Mouse (Mus musculus): ENCODE results near the gene St6gal1. TPM values are rescaled to one million over a fixed set of nuclear protein-coding genes. Genes with fewer than 3 reads are reported as not detected.

St6gal1 gene
- polyA plus RNA-seq, 1 experiment = 11.5 TPM

GRCm38 (mm10) chr16:23266293-23266692 is 41.8 kb downstream of the St6gal1 start:
- no peak overlapping the region for H3K27ac ChIP-seq (ENCODE audit: insufficient read depth, low read length)
- 31% methylated on average over 11 of the region's 11 CpGs for WGBS
- DNase-seq = no peak
- H3K4me1 ChIP-seq (ENCODE audit: control insufficient read depth, insufficient read depth, low read length) = no peaks in the 10 kb centered on the region
- H3K4me3 ChIP-seq (replicated peaks; ENCODE audit: insufficient read depth, low read depth, low read length) = no peak overlapping the region
- no peaks in the 10 kb centered on the region for H3K27me3 ChIP-seq (ENCODE audit: control insufficient read depth, insufficient read depth, low read length)
- no peak for TF ChIP-seq POLR2A (IDR thresholded peaks at IDR 0.05; ENCODE audit: borderline replicate concordance, insufficient read depth, low read length)

GRCm38 (mm10) chr16:23266896-23267295 is 42.4 kb downstream of the St6gal1 start:
- TF ChIP-seq CTCF (IDR thresholded peaks at IDR 0.05; ENCODE audit: borderline replicate concordance, insufficient read depth, low read depth, low read length) (no peak), POLR2A (IDR thresholded peaks at IDR 0.05; ENCODE audit: borderline replicate concordance, insufficient read depth, low read length) (no peak)
- no peak for DNase-seq
- Histone ChIP-seq H3K27me3 (ENCODE audit: control insufficient read depth, insufficient read depth, low read length) (no peaks in the 10 kb centered on the region), H3K4me1 (ENCODE audit: control insufficient read depth, insufficient read depth, low read length) (no peaks in the 10 kb centered on the region), H3K27ac (ENCODE audit: insufficient read depth, low read length) (no peak overlapping the region), H3K4me3 (replicated peaks; ENCODE audit: insufficient read depth, low read depth, low read length) (no peak overlapping the region)
- WGBS = 41% methylated on average over 4 of the region's 4 CpGs

- no peak for DNase-seq
- no peak overlapping the region for H3K27ac ChIP-seq (ENCODE audit: insufficient read depth, low read length)
- H3K4me1 ChIP-seq (ENCODE audit: control insufficient read depth, insufficient read depth, low read length) = peaks cover 4% of the 10 kb centered on the region; the same call in 1 of the 2 replicates
- no peak overlapping the region for H3K4me3 ChIP-seq (replicated peaks; ENCODE audit: insufficient read depth, low read depth, low read length)
- WGBS = 89% methylated on average over 7 of the region's 7 CpGs
- no peak for TF ChIP-seq CTCF (IDR thresholded peaks at IDR 0.05; ENCODE audit: borderline replicate concordance, insufficient read depth, low read depth, low read length)
- no peak for TF ChIP-seq POLR2A (IDR thresholded peaks at IDR 0.05; ENCODE audit: borderline replicate concordance, insufficient read depth, low read length)
- H3K27me3 ChIP-seq (ENCODE audit: control insufficient read depth, insufficient read depth, low read length) = no peaks in the 10 kb centered on the region
Measured at GRCm38 (mm10) chr16:23268231-23268630, 43.7 kb downstream of the St6gal1 start.

- Histone ChIP-seq H3K4me1 (ENCODE audit: control insufficient read depth, insufficient read depth, low read length) (peaks cover 4% of the 10 kb centered on the region; the same call in 1 of the 2 replicates), H3K4me3 (replicated peaks; ENCODE audit: insufficient read depth, low read depth, low read length) (no peak overlapping the region), H3K27ac (ENCODE audit: insufficient read depth, low read length) (no peak overlapping the region), H3K27me3 (ENCODE audit: control insufficient read depth, insufficient read depth, low read length) (no peaks in the 10 kb centered on the region)
- WGBS = 90% methylated on average over 17 of the region's 17 CpGs
- no peak for TF ChIP-seq POLR2A (IDR thresholded peaks at IDR 0.05; ENCODE audit: borderline replicate concordance, insufficient read depth, low read length)
- TF ChIP-seq CTCF (IDR thresholded peaks at IDR 0.05; ENCODE audit: borderline replicate concordance, insufficient read depth, low read depth, low read length) = no peak
- DNase-seq = no peak
Measured at GRCm38 (mm10) chr16:23269056-23269983, 44.8 kb downstream of the St6gal1 start.

- no peak for DNase-seq
- WGBS = 58% methylated on average over 10 of the region's 10 CpGs
- H3K4me1 ChIP-seq (ENCODE audit: control insufficient read depth, insufficient read depth, low read length) = peaks cover 4% of the 10 kb centered on the region; the same call in 1 of the 2 replicates
- H3K27me3 ChIP-seq (ENCODE audit: control insufficient read depth, insufficient read depth, low read length) = no peaks in the 10 kb centered on the region
- no peak overlapping the region for H3K4me3 ChIP-seq (replicated peaks; ENCODE audit: insufficient read depth, low read depth, low read length)
- no peak overlapping the region for H3K27ac ChIP-seq (ENCODE audit: insufficient read depth, low read length)
- TF ChIP-seq POLR2A (IDR thresholded peaks at IDR 0.05; ENCODE audit: borderline replicate concordance, insufficient read depth, low read length) (no peak), CTCF (IDR thresholded peaks at IDR 0.05; ENCODE audit: borderline replicate concordance, insufficient read depth, low read depth, low read length) (no peak)
Measured at GRCm38 (mm10) chr16:23269984-23270912, 45.7 kb downstream of the St6gal1 start.

GRCm38 (mm10) chr16:23270913-23271253 is 46.3 kb downstream of the St6gal1 start:
- no peak for DNase-seq
- Histone ChIP-seq H3K27me3 (ENCODE audit: control insufficient read depth, insufficient read depth, low read length) (no peaks in the 10 kb centered on the region), H3K4me1 (ENCODE audit: control insufficient read depth, insufficient read depth, low read length) (peaks cover 4% of the 10 kb centered on the region; the same call in 1 of the 2 replicates), H3K4me3 (replicated peaks; ENCODE audit: insufficient read depth, low read depth, low read length) (no peak overlapping the region), H3K27ac (ENCODE audit: insufficient read depth, low read length) (peak overlapping the region; percentile 42; the same call in 1 of the 2 replicates)
- WGBS = 36% methylated on average over 3 of the region's 3 CpGs
- TF ChIP-seq CTCF (IDR thresholded peaks at IDR 0.05; ENCODE audit: borderline replicate concordance, insufficient read depth, low read depth, low read length) (no peak), POLR2A (IDR thresholded peaks at IDR 0.05; ENCODE audit: borderline replicate concordance, insufficient read depth, low read length) (no peak)

- TF ChIP-seq CTCF (IDR thresholded peaks at IDR 0.05; ENCODE audit: borderline replicate concordance, insufficient read depth, low read depth, low read length) (no peak), POLR2A (IDR thresholded peaks at IDR 0.05; ENCODE audit: borderline replicate concordance, insufficient read depth, low read length) (no peak)
- H3K4me3 ChIP-seq (replicated peaks; ENCODE audit: insufficient read depth, low read depth, low read length) = no peak overlapping the region
- H3K27ac ChIP-seq (ENCODE audit: insufficient read depth, low read length) = no peak overlapping the region; the same call in 1 of the 2 replicates
- peaks cover 4% of the 10 kb centered on the region; the same call in 1 of the 2 replicates for H3K4me1 ChIP-seq (ENCODE audit: control insufficient read depth, insufficient read depth, low read length)
- no peak for DNase-seq
- H3K27me3 ChIP-seq (ENCODE audit: control insufficient read depth, insufficient read depth, low read length) = no peaks in the 10 kb centered on the region
- WGBS = 77% methylated on average over 14 of the region's 14 CpGs
Measured at GRCm38 (mm10) chr16:23271746-23272520, 47.4 kb downstream of the St6gal1 start.
